Mouse (Mus musculus) E14TG2a.4 (cell line): ENCODE measurements at regions not wholly inside any gene's neighbourhood (a gene's known extent, or its start where the extent isn't known, plus 50 kb on each side); places are given as distances from the start of the nearest gene placed in this dataset.

Source experiments
- CTCF ChIP-seq: conservative IDR thresholded peaks from 2 replicates; pipeline ENCODE4 v1.5.1; 2014; ENCODE audit warnings: low read length
- NANOG ChIP-seq: IDR thresholded peaks from 2 replicates; pipeline ENCODE4 v1.6.1; 2014; ENCODE audit warnings: borderline replicate concordance, low read length, mixed read lengths
- POU5F1 ChIP-seq: IDR thresholded peaks from 2 replicates; pipeline ENCODE4 v1.6.1; 2014; ENCODE audit warnings: low read length, borderline replicate concordance

DNA sequence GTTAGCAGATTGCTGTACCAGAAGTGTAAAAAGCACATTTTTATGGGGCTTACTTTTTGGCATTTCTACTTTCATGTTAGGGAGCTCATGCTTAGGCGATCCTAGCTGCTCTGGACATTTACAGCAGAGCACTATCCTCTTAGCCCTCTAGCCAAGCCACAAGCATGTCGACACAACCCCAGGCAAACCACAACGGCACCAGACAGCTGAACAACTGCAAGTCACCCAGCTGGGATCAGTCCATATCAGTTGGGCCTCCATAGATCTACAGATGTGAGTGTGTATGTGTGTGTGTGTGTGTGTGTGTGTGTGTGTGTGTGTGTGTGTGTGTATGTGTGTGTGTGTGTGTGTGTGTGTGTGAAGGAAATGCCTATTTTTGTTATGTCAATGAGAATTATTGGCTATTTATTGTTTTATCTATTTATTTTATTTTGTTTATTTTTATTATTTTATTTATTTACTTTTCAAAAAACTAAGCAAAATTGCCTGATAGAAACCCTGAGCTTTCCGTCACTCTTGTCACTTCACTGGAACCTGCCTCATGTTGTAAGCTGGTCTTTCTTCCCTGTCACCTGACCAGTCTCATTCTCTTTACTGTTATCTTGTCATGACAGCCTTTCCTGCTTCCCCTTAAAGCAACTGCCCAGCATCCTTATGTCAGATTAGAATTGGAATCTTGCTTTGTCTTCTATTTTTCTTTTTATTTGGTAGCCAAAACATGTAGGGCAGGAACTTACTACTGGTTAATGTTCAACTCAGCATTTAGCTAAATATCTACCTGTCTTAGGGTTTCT, 208.2 kb downstream of the Mex3b start:
- TF ChIP-seq CTCF (no peak), POU5F1 (no peak), NANOG (no peak)
